Mouse (Mus musculus): ENCODE data around the gene Prelid1.

The Prelid1 gene

DNA sequence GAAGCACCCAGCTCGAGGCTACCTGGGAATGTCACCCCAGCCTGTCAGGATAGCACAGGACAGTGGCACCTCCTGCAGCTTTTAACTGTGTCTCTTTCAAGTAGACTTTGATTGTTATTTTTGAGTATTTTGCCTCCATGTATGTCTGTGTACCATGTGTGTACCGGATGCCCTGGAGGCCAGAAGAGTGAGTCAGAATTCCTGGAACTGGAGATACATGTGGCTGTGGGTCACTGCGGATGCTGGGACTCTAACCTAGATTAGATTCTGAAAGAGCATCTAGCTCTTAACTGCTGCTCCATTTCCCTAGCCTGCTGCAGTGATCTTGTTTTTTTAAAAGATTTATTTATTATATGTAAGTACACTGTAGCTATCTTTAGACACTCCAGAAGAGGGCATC, 12.0 kb downstream of the Prelid1 start:
- DNase-seq (ENCODE audit: low spot score): no peak

DNA sequence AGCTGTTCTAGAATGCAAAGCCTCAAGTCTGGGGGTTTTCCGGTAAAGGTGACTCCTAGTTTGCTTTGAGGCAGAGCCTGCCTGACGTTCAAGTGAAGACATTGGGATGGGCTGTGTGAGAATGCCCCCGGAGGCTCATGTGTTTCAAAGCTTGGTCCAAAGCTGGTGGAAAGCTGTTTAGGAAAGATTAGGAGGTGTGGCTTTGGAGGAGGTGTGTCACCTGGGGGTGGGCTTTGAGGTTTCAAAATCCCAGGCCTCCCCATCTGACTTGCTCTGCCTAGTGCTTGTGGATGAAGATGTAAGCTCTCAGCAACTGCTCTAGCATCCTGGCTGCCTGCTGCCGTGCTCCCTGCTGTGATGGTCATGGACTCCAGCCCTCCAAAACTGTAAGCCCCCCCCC, 15.4 kb downstream of the Prelid1 start:
- DNase-seq (ENCODE audit: low spot score): no peak

DNA sequence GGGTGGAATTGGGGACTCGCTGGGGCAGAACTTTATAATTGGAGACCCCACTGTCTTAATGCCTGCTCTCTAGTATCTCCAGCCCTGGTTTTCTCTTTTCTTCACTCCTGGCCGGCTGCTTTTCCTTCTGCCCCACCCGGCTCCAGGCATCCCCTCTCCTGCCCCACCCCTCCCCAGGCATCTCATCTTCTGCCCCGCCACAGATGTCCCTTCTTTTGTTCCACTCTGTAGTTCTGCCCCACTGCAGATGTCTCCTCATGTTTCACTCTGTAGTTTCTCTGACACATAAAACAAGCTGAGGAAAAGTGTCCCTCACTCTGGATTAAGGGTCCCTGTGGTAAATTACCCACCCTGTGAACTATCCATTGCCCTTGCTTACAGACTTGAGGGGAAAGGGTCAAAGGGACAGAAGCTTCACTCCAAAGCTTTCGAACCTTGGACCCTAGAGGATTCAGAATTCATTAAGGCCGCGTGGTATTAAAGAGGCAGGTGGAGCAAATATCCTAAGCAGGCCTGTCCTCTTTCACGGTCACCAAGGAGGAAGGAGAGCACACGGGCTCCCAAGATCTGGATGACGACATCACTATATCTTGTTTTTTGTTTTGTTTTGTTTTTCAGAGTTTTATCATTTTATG, 17.2 kb downstream of the Prelid1 start:
- DNase-seq (ENCODE audit: low spot score): no peak

DNA sequence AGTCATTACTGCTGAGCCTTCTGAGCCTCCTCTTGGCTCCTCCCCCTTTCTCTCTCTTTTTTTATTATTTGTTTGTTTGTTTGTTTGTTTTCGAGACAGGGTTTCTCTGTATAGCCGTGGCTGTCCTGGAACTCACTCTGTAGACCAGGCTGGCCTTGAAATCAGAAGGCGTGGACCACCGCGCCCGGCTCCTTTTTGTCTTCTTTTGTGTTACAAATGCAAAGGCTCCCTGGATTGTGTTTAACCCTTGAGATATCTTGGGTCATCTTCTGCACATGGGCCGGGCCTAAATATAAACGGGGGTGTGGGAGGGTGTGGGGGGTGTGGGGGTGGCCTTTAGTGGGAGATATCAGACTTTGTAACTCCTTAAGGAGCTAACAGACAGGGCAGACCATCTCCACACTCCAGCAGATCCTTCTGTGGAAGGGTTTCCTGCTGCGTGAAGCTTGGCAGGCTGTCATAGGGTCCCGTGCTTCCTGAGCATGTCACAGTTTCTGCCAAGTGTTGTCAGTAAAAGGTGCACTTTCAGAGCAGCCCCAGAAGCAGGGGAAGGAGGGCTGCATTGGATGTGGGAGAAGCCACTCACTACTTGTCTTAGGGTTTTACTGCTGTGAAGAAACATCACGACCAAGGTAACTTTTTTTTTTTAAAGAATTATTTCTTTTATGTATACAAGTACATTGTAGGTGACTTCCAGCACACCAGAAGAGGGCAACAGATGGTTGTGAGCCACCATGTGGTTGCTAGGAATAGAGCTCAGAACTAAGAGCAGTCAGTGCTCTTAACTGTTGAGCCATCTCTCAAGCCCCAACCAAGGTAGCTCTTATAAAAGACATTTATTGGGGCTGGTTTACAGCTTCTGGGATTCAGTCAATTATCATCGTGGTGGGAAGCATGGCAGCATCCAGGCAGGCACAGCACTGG, 18.1 kb downstream of the Prelid1 start:
- no peak for DNase-seq (ENCODE audit: low spot score)

DNA sequence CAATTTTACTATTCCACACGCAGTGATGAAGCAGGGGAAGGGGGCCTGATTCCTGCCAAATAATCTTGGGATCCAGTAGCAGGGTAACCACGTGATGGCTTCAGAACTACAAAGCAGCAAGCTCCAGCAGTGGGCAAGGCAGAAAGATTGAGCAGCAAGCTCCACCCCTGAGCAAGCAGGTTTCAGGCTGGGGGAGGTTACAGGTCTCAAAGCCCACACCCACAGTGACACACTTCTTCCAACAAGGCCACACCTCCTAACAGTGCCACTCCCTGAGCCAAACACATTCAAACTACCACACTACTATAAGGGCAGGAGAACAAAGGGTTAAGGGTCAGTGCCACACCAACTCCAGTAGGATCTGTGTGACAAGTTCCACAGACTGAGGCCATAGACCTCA, 19.0 kb downstream of the Prelid1 start:
- DNase-seq (ENCODE audit: low spot score): no peak

DNA sequence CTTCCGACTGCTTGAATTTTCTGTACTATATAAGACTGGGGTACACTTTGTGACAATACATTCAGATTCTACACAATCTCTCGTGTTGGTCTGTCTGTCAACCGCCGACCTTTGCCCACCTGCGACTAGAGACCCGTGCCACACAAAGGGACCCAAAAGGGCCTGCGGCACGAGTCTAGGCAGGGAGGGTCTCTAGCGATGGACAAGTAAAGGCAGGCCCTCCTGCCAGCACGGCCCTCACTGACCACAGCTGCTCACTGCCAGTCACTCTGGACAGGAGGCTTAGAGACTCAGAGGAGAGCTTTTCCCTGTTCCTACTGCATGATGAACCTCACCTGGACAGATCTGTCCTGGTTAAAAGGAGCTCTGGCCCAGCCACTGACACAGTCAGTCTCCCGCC, 22.2 kb downstream of the Prelid1 start:
- DNase-seq (ENCODE audit: low spot score): no peak

DNA sequence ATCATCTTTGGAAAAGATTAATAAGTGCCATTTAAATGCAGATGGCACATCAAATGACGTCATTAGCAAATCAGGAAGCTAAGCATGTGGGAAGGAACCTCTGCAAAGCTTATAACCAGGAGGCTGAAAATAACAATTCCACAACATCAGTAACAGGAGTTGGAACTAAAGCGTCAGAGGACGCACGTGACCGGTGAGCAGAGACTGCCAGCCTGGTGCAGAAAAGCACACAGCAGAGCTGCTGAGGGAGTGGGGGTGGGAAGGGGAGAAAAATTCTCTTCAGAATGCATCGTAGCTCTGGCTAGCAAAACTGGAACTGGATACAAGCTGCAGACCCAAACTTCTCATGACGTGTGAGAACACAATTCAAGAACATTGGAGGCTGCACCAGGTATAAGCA, 24.0 kb downstream of the Prelid1 start:
- no peak for DNase-seq (ENCODE audit: low spot score)

DNA sequence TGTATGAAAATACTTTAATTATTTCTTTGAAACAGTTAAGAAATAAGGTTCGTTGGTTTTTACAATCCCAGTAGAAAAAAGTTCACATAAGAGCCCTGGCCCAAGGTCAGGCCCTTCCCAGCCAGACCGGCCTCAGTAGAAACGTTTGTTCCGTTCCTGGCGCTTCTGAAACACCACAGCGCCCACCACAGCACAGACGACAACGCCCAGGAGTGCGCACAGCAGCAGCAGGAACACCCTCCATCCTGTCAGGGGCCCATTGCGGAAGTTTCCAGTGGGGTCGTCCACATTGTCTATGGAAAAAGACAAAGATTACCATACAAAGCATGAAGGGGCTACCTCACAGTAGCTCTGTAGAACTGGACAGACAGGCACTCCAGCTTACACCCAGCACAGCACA, 26.4 kb downstream of the Prelid1 start:
- DNase-seq (ENCODE audit: low spot score): no peak

DNA sequence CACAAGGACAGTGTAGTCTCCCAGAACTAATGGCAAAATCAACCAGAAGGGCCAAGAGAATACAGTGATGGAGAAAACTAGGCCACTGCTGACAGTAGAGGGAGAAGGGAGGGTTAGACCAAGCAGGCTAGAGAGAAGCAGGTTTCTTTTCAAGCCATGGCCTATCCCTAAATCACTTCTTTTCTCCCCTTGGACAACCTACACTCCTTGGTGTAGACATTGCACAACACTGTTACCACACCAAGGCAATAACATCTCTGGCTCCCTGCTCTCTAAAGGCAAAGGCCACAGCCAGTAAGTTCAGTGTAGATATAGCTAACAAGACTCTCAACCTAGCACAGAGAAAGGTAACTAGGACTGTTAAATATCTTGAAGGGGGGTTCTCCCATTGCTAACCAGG, 40.8 kb downstream of the Prelid1 start:
- DNase-seq (ENCODE audit: low spot score): no peak

DNA sequence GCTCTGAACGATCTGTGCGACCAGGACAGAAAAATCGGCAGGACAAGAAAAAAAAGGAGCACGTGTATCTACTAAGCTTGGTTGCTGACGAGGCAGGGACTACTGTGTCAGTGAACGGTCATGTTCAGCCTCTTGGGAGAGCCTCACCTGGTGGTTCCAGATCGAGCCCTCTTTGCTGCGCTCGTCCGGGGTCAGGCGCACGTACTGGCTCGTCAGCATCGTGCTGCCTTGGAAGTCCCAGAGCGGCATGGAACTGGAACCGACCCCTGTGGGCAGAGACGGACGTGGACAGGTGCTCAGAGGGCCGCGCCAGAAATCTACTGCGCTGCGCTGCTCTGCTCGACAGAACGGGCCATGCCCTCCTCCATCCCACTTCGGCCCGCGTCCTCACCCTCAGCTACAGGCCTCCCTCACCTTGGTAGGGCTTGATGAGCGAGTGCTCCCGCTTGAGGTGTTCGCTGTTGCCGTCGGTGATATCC, 41.7 kb downstream of the Prelid1 start:
- DNase-seq (ENCODE audit: low spot score): no peak

DNA sequence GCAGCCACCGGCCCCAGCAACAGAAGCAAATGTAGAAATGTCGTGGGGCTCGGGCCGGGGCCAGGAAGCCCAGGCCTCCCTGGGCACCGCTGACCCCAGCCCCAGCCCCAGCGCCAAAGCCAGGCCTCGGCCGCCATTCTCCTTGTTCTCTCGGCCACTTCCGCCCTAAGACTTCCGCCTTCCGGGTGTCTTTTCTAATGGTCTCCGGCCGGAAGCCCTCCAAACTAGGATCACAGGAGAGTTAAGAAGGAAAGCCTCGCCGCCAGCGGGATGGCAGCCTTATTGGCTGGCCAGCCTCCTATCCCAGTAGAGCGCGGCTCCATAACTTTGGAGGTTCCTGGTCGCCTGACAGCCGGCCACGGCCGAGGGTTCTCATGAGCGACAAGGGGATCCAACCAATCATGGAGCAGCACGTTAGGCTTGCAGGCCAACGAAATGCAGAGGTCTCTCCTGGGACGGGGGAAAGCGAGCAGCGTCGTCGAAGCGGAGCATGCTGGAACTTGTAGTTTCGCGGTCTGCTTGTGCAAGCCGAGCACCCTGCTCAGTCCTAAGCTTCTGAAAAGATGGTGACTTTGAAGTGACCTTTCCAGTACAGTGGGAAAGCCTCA, 42.3 kb downstream of the Prelid1 start, which contains the start of gene Lman2:
Gene Lman2 (minus strand): TSS at position 331 of the 608 bp plus-strand sequence.
- DNase-seq (ENCODE audit: low spot score): peak; percentile 98

DNA sequence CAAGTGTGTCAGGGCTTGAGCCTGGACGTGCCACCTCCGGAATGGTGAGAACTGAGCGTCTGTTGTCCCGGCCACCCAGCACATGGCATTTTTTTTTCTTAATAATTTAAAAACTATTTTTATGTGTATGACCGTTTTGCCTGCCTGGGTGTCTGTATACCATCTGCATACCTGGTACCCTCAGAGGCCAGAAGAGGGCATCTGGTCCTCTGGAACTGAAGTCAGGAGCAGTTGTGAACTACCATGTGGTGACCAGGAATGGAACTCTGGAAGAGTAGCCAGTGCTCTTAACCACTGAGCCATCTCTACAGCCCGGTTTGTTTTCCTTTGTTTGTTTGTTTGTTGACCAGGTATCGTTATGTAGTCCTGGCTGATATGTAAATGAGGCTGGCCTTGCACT, 48.1 kb downstream of the Prelid1 start:
- DNase-seq (ENCODE audit: low spot score): no peak

DNA sequence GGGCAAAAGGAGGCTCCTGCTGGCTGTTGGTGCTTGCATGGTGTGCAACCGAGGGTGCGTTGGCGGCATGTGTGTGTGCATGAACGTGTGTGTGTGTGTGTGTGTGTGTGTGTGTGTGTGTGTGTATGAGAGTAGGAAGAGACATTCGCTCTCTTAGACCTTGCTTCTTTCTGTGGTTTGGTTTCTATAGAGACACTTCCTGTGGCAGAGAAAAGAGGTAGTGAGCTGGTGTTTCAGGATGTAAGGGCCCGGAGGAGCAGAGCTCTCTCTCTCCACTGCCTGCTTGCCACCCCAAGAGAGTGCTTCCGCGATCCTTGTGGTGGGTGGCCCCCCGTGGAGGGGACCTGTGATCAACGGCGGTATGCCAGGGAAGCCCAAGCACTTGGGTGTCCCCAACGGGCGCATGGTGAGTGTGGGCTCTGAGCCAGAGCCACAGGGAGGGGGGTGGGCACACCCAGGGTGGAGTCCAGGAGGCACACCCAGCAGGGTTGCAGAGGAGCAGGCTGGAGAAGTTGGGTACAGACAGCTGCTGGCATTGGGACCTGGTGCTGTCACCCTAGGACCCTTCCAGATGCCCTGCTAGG, 49.3 kb downstream of the Prelid1 start, which contains the start of gene Rgs14:
Gene Rgs14 (plus strand): TSS at position 202 of the 584 bp plus-strand sequence.
- DNase-seq (ENCODE audit: low spot score): peak; percentile 73

DNA sequence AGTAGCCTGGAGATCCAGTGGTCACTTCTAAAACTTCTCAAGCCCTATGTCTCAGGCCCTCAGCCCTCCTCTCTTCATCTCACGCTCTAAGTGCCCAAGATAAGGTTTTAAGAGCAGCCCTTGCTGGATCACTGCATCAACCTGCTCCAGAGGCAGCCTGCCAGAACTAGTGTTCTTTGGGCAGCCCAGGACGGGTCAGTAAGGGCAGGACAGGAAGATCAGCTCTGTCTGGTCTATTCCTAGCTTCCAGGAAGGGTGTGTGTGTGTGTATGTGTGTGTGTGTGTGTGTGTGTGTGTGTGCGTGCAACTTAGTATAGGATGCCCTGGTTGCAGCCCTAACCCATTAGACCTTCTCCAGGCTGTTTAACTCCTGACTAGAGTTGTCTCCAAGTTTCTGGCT, 49.9 kb downstream of the Prelid1 start:
- no peak for DNase-seq (ENCODE audit: low spot score)

DNA sequence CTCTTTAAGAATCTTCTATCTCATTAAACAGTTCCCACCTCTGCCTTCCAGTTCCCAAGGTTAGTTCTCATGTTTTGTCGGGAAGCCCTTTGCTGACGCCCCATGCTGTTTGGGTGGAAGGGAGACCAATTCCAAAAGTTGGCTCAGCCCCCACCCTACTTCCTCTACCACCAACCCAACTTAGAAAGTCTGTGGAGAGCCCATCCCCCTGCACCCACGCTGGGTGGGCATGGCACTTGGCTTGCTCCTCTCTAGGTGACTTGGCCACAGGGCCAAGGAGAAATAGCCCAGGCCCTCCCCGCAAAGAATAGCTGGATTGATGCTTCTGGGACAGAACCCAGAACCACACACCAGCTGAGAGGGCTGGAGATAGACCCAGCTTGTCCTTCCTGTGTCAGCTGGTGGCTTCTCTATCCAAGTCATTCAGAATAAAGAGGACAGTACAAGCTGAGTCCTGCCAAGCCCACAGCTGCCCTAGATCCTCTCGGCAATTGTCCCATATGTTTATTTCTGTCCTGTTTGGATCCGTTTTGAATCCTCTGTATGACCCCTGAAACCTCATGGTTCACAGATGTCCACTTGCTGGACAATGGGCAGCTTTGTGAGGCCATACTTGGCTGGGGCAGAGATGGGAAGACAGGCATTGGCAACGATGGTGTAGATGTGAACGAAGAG, 50.8 kb downstream of the Prelid1 start:
- no peak for DNase-seq (ENCODE audit: low spot score)

DNA sequence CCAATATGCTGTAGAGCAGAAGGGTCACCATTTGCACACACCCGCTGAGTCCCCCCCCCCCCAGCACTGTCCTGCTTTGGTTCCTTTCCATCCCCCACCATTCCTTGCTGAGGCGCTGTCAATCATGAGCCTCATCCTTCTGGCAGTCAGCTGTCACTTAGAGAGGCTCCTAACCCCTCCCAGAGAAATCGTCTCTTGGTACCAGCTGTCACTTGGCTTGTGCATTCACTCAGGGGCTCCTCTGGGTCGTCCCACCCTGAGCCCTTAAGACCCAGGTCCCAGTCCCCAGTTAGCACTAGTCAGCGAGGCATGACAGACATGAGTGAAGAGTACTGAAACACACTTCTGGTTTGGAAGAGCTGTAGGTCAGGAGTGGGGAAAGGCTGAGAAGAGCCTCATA, 51.4 kb downstream of the Prelid1 start:
- no peak for DNase-seq (ENCODE audit: low spot score)

DNA sequence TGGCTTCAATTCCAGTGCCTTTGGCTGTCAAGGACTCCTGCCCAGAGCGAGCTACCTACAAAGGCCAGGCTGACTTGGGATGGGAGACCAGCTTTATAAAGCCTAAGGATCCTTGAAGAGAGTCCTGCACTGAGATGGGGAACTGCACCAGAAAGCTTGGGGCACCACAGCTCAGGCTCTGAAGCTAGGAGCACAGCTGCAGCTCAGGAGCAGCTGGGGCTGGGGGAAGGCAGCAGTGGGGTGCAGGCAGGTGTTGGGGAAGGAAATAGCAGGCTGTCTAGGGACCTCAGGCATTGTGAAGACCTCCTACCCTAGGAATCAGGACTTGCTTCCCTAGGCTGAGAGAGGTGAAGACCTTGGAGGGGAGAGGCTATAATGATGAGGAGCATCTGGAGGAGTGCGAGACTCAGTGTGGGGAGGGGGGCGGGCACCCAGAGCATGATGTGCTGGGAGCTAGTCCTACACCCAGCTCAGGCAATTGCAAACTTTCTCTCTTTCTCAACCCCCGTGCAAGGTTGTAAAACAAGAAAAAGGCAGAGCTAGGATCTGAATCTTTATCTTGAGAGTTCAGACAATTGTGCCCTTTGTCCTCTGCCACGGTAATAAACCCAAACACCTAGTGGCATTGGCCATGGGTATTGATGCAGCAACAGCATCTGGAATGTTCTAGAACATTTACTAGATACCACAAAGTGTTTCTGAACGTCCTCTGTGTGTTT, 54.1 kb downstream of the Prelid1 start:
- DNase-seq (ENCODE audit: low spot score): no peak
